Mouse (Mus musculus) erythroblast, embryonic 14.5 days (primary cell): Measurements from ENCODE around the gene H3f3a.
"Not testable (repeated sequence)": the region's sequence is repeated elsewhere in the genome, so short reads cannot be mapped to it uniquely, and the experiment has no call there.

Source experiments
- GATA1 ChIP-seq: IDR thresholded peaks from 2 replicates; pipeline ENCODE4 v1.6.1; 2012; ENCODE audit warnings: low read length, inconsistent platforms, mixed read lengths
- TAL1 ChIP-seq: IDR thresholded peaks from 3 replicates; pipeline ENCODE4 v1.6.1; 2012; ENCODE audit warnings: low read length, inconsistent platforms, mixed read lengths

GRCm38 (mm10) chr1:180836467-180836866, 22.7 kb upstream of the H3f3a start:
- not testable (repeated sequence) for TF ChIP-seq GATA1, TAL1
